Mouse (Mus musculus) kidney, adult 2 months (tissue): Measurements from ENCODE around the gene Gm47996.
"Not testable (repeated sequence)": the region's sequence is repeated elsewhere in the genome, so short reads cannot be mapped to it uniquely, and the experiment has no call there.

Experiments used
- CTCF ChIP-seq: fragments of 200-500 bp; conservative IDR thresholded peaks from 2 replicates; pipeline ENCODE4 v1.5.1; 2011; ENCODE audit warnings: low read depth, mild to moderate bottlenecking, control low read depth, low read length, moderate library complexity, mixed read lengths; ENCODE audit not compliant: insufficient read depth, insufficient read length
- POLR2A ChIP-seq: fragments of 200-500 bp; IDR thresholded peaks from one replicate; pipeline ENCODE4 v1.6.1; 2011; ENCODE audit warnings: low read depth, low read length, control low read depth

- not testable (repeated sequence) for TF ChIP-seq POLR2A, CTCF
Observed at GRCm38 (mm10) chr1:151208493-151208892, 1.4 kb upstream of the Gm47996 start.
